Mouse (Mus musculus) forebrain, embryonic 14.5 days (tissue): ENCODE results near the gene Pabpn1. TPM values are rescaled to one million over a fixed set of nuclear protein-coding genes. Genes with fewer than 3 reads are reported as not detected.
"Not testable (repeated sequence)": the region's sequence is repeated elsewhere in the genome, so short reads cannot be mapped to it uniquely, and the experiment has no call there.

Experiments
- ATAC-seq: fragments of 200-750 bp; cut with Nextera tagmentation; 2 replicates; pipeline ENCODE4 v1.8.0; 2017; ENCODE audit warnings: mild to moderate bottlenecking, moderate library complexity
- DNase-seq: peaks from one replicate; pipeline ENCODE4 v3.0.0-alpha.2; 2015; ENCODE audit warnings: low spot score
- H3K27ac ChIP-seq: fragments of 300-500 bp; sonication (generic); 2 replicates; pipeline ENCODE4 v1.5.1; 2014; ENCODE audit warnings: low read depth, mild to moderate bottlenecking, control low read depth, low read length, moderate library complexity
- H3K27me3 ChIP-seq: fragments of 300-500 bp; sonication (generic); replicated peaks from 2 replicates; pipeline ENCODE4 v1.6.1; 2014; ENCODE audit warnings: low read length, control low read depth, mixed read lengths; ENCODE audit not compliant: control insufficient read depth, insufficient read depth
- H3K36me3 ChIP-seq: fragments of 300-500 bp; sonication (generic); 2 replicates; pipeline ENCODE4 v1.6.1; 2014; ENCODE audit warnings: low read length, control low read depth; ENCODE audit not compliant: control insufficient read depth, insufficient read depth
- H3K4me1 ChIP-seq: fragments of 300-500 bp; sonication (generic); 2 replicates; pipeline ENCODE4 v1.6.1; 2014; ENCODE audit warnings: antibody characterized with exemption, low read length, control low read depth; ENCODE audit not compliant: control insufficient read depth, insufficient read depth
- H3K4me2 ChIP-seq: fragments of 300-500 bp; sonication (generic); 2 replicates; pipeline ENCODE4 v1.6.1; 2014; ENCODE audit warnings: mild to moderate bottlenecking, control low read depth, low read length
- H3K4me3 ChIP-seq: fragments of 300-500 bp; sonication (generic); 2 replicates; pipeline ENCODE4 v1.5.1; 2014; ENCODE audit warnings: low read depth, low read length, control low read depth
- H3K9ac ChIP-seq: fragments of 300-500 bp; sonication (generic); 2 replicates; pipeline ENCODE4 v1.6.1; 2014; ENCODE audit warnings: mild to moderate bottlenecking, low read length, control low read depth, moderate library complexity
- H3K9me3 ChIP-seq: fragments of 300-500 bp; sonication (generic); replicated peaks from 2 replicates; pipeline ENCODE4 v1.6.1; 2016; ENCODE audit warnings: low read length, control low read depth, mixed read lengths; ENCODE audit not compliant: control insufficient read depth
- WGBS: fragments of 180-500 bp; shearing (Covaris S2); extraction: QIAGEN DNeasy Blood & Tissue Kit; methylation state at CpG from one replicate; pipeline ENCODE4 v1.1.7; 2014; 5-methylcytosine and 5-hydroxymethylcytosine counted together
- polyA plus RNA-seq: library from polyadenylated mRNA; unstranded; fragments of >200 nt; fragmentation: Nextera tagmentation; extraction: Ambion mirVana; gene quantifications from 2 replicates; pipeline ENCODE4 v1.2.1, GENCODE M21; 2014

The Pabpn1 gene
- polyA plus RNA-seq, 1 experiment from 2014 or later, result 140 TPM

DNA sequence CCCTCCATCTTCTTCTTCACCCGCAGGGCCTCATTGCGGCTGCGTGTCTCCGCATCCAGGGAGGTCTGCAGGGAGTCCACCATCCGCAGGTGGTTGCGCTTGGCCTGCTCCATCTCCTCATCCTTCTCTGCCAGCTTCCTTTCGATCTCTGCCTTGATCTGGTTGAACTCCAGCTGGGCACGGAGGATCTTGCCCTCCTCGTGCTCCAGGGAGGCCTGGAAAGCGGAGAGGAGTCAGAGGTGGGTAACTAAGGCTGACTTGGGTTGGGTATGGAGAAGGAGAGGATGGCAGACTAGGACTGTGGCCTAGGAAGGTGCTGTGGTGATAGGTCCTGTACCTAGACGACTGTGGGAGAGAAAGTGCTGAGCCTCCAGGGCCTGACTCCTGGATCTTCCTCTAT lies 54.7 kb downstream of the Pabpn1 start:
- H3K4me2 ChIP-seq, DNase-seq, H3K4me1 ChIP-seq, ATAC-seq, H3K36me3 ChIP-seq, H3K27me3 ChIP-seq, H3K27ac ChIP-seq, H3K9me3 ChIP-seq, H3K4me3 ChIP-seq, H3K9ac ChIP-seq: not testable (repeated sequence)
- 88% methylated on average over 10 of the region's 11 CpGs for WGBS

Other genes starting within 250 kb of the Pabpn1 start
- 89.3 and 91.5 TPM in 2 replicates for gene 1700123O20Rik, start 206.3 kb upstream of the Pabpn1 start, polyA plus RNA-seq
- 121 and 140 TPM in 2 replicates for gene Acin1, start 205.6 kb upstream of the Pabpn1 start, polyA plus RNA-seq
- 0.14 and 0.15 TPM in 2 replicates for gene Gm29776, start 193.7 kb upstream of the Pabpn1 start, polyA plus RNA-seq
- not detected in 2 replicates for gene Cebpe, start 180.3 kb upstream of the Pabpn1 start, polyA plus RNA-seq
- gene Slc7a8, start 110.6 kb upstream of the Pabpn1 start, polyA plus RNA-seq, result 6.9 and 9.8 TPM in 2 replicates
- not detected in 2 replicates for gene Rnf212b, start 78.4 kb upstream of the Pabpn1 start, polyA plus RNA-seq
- gene Homez, start 21.5 kb upstream of the Pabpn1 start, polyA plus RNA-seq, result 9.3 and 11.7 TPM in 2 replicates
- 2.5 TPM in 2 replicates for gene Ppp1r3e, start 14.9 kb upstream of the Pabpn1 start, polyA plus RNA-seq
- gene Bcl2l2, start 9.1 kb upstream of the Pabpn1 start, polyA plus RNA-seq, result 4.0 and 4.4 TPM in 2 replicates
- not detected in 2 replicates for gene Gm20521, start 9.1 kb upstream of the Pabpn1 start, polyA plus RNA-seq
- gene Slc22a17, start 20.6 kb downstream of the Pabpn1 start, polyA plus RNA-seq, result 76.1 and 82.9 TPM in 2 replicates
- gene Efs, start 33.6 kb downstream of the Pabpn1 start, polyA plus RNA-seq, result 26.9 and 27.7 TPM in 2 replicates
- gene Il25, start 40.2 kb downstream of the Pabpn1 start, polyA plus RNA-seq, result 0.38 and 0.48 TPM in 2 replicates
- 2.8 and 3.5 TPM in 2 replicates for gene Cmtm5, start 43.8 kb downstream of the Pabpn1 start, polyA plus RNA-seq
- gene Myh6, start 74.4 kb downstream of the Pabpn1 start, polyA plus RNA-seq, result 0.91 and 1.2 TPM in 2 replicates
- not detected in 2 replicates for gene Gm17428, start 84.4 kb downstream of the Pabpn1 start, polyA plus RNA-seq
- 5.4 and 6.5 TPM in 2 replicates for gene Myh7, start 102.1 kb downstream of the Pabpn1 start, polyA plus RNA-seq
- gene Ngdn, start 123.0 kb downstream of the Pabpn1 start, polyA plus RNA-seq, result 64.1 and 72.0 TPM in 2 replicates
- 8.5 and 12.0 TPM in 2 replicates for gene Zfhx2, start 199.8 kb downstream of the Pabpn1 start, polyA plus RNA-seq
- 44.4 and 47.2 TPM in 2 replicates for gene Thtpa, start 202.3 kb downstream of the Pabpn1 start, polyA plus RNA-seq
- gene Ap1g2, start 214.1 kb downstream of the Pabpn1 start, polyA plus RNA-seq, result 8.1 and 9.2 TPM in 2 replicates
- 24.1 and 28.9 TPM in 2 replicates for gene Jph4, start 224.4 kb downstream of the Pabpn1 start, polyA plus RNA-seq